Mouse (Mus musculus) liver, postnatal 0 days (tissue): ENCODE measurements around the gene Akr1c14.
A peak's percentile ranks its signal among the peaks of the same experiment; 100 is the strongest.

Experiments
- CTCF ChIP-seq: sonication (generic); IDR thresholded peaks from 2 replicates; pipeline ENCODE4 v1.5.1; 2016; ENCODE audit warnings: antibody characterized with exemption, low read depth
- EP300 ChIP-seq: IDR thresholded peaks from 2 replicates; pipeline ENCODE4 v1.6.1; 2016; ENCODE audit warnings: antibody characterized with exemption, low read depth, mild to moderate bottlenecking

DNA sequence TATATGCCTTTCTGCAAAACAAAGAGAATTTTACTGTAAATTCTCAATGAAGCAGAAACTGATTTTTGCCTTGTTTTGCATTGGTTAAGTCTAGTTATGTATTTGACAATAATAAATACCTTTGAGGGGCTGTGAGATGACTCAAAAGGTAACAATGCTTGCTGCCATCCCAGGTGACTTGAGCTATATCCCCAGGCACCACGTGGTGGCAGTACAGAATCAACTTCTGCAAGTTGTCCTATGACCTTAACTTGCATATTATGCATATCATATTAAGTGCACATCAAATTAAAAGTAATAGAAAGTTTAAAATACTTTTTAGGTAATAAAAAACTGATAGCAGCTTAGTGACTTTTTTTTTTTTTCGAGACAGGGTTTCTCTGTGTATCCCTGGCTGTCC, 84.3 kb downstream of the Akr1c14 start:
- TF ChIP-seq CTCF (peak; percentile 60), EP300 (no peak)
